Mouse (Mus musculus) yolk sac, embryonic 10.5 days (tissue): ENCODE measurements at regions not wholly inside any gene's neighbourhood (a gene's known extent, or its start where the extent isn't known, plus 50 kb on each side); places are given as distances from the start of the nearest gene placed in this dataset.

Experiments
- DNase-seq: peaks from one replicate; pipeline ENCODE4 v3.0.0-alpha.2; 2017; ENCODE audit warnings: low spot score

DNA sequence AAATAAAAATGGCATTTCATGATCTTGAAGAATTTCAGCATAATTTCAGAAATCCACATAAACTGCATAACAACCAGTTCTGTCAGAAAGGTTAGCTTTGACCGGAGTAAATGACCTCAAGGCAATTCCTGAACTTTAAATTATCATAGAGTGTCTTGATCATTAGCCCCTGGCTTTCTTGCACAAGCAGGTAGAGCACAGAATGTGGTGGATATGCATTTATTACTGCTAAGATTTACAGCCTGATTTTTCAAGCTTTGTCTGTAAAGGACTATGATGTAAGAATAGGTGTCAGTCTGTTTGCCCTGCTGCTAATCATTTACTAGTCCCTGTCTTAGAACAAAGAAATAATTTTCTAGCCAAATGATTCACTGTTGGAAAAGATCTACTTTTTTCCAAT lies 347.3 kb downstream of the Ppp1r3a start:
- no peak for DNase-seq

DNA sequence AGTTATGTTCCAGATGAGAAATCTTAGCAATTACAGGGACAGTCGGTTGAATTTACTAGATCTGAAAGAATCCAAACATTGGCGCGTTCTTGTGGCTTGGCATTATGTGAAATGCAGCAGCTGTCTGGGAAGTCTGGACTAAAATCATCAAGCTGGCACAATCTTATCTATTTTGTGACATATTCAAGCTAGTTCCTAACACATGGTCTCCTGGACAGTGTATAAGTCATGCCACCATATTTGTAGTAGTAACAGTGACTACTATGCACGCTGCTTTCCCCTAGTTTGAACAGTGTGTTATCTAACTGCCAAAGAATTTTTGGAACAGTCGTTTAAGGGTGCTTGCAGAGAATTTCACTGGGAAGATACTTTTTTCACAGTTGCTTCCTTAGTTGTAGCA lies 396.8 kb downstream of the Ppp1r3a start:
- DNase-seq = no peak
